Mouse (Mus musculus): ENCODE measurements around the gene Atp5b. TPM values are rescaled to one million over a fixed set of nuclear protein-coding genes. Genes with fewer than 3 reads are reported as not detected.

Atp5b gene
- polyA plus RNA-seq (2015; fragmentation: Nextera tagmentation; extraction: Ambion mirVana), result 1,910 and 2,016 TPM in 2 replicates

- H3K36me3 ChIP-seq, result peaks cover 39% of the 10 kb centered on the region
- peak within 1 kb of the TSS; percentile 80 for H3K4me2 ChIP-seq (replicated peaks)
- peak; percentile 98 for ATAC-seq (ENCODE audit: insufficient number of reproducible peaks, low FRiP score, low TSS enrichment, low read depth)
- peak within 1 kb of the TSS; percentile 69 for H3K4me3 ChIP-seq (replicated peaks)
- H3K27me3 ChIP-seq, result no peaks in the 10 kb centered on the region
- H3K9ac ChIP-seq, result peak within 1 kb of the TSS; percentile 95
- H3K4me1 ChIP-seq, result peaks cover 23% of the 10 kb centered on the region
- under 1% methylated on average over 34 of the region's 34 CpGs for WGBS
- no peaks in the 10 kb centered on the region for H3K9me3 ChIP-seq (replicated peaks)
- peak within 1 kb of the TSS; percentile 80 for H3K27ac ChIP-seq (replicated peaks)
Observed at GRCm38 (mm10) chr10:128082880-128083421, at the start of gene Atp5b. Gene Atp5b (plus strand): TSS chr10:128083273.

GRCm38 (mm10) chr10:128036746-128037425 is 46.2 kb upstream of the Atp5b start:
- Histone ChIP-seq H3K9ac (peak overlapping the region; percentile 100), H3K36me3 (peaks cover 32% of the 10 kb centered on the region), H3K27me3 (no peaks in the 10 kb centered on the region), H3K4me1 (peaks cover 51% of the 10 kb centered on the region), H3K9me3 (replicated peaks) (no peaks in the 10 kb centered on the region), H3K27ac (replicated peaks) (peak overlapping the region; percentile 99), H3K4me3 (replicated peaks) (peak overlapping the region; percentile 96), H3K4me2 (replicated peaks) (peak overlapping the region; percentile 66)
- ATAC-seq (ENCODE audit: insufficient number of reproducible peaks, low FRiP score, low TSS enrichment, low read depth), result 0 out of 2 replicates have a peak, but pooled peaks have one; percentile 13
- 3% methylated on average over 10 of the region's 10 CpGs for WGBS

GRCm38 (mm10) chr10:128037921-128038320 is 45.2 kb upstream of the Atp5b start:
- Histone ChIP-seq H3K27ac (replicated peaks) (0 out of 2 replicates have a peak overlapping the region, but pooled peaks have one; percentile 44), H3K36me3 (peaks cover 40% of the 10 kb centered on the region), H3K9ac (no peak overlapping the region), H3K4me3 (replicated peaks) (peak overlapping the region; percentile 16), H3K4me1 (peaks cover 61% of the 10 kb centered on the region), H3K9me3 (replicated peaks) (no peaks in the 10 kb centered on the region), H3K4me2 (replicated peaks) (peak overlapping the region; percentile 34), H3K27me3 (no peaks in the 10 kb centered on the region)
- no peak for ATAC-seq (ENCODE audit: insufficient number of reproducible peaks, low FRiP score, low TSS enrichment, low read depth)
- 59% methylated on average over 3 of the region's 3 CpGs for WGBS

GRCm38 (mm10) chr10:128039167-128039566 is 43.9 kb upstream of the Atp5b start:
- Histone ChIP-seq H3K9ac (no peak overlapping the region), H3K4me2 (replicated peaks) (peak overlapping the region; percentile 34)

GRCm38 (mm10) chr10:128039858-128040257 is 43.2 kb upstream of the Atp5b start:
- peaks cover 59% of the 10 kb centered on the region for H3K36me3 ChIP-seq
- no peaks in the 10 kb centered on the region for H3K27me3 ChIP-seq
- H3K4me1 ChIP-seq, result peaks cover 77% of the 10 kb centered on the region
- H3K9ac ChIP-seq, result no peak overlapping the region
- no peak overlapping the region for H3K4me2 ChIP-seq (replicated peaks)
- WGBS, result 54% methylated on average over 3 of the region's 3 CpGs
- H3K9me3 ChIP-seq (replicated peaks), result no peaks in the 10 kb centered on the region
- H3K27ac ChIP-seq (replicated peaks), result peak overlapping the region; percentile 3; the same call in 1 of the 2 replicates
- ATAC-seq (ENCODE audit: insufficient number of reproducible peaks, low FRiP score, low TSS enrichment, low read depth), result no peak
- H3K4me3 ChIP-seq (replicated peaks), result no peak overlapping the region

More at GRCm38 (mm10) chr10:128039167-128039566, 43.9 kb upstream of the Atp5b start:
- Histone ChIP-seq H3K4me1 (peaks cover 74% of the 10 kb centered on the region), H3K9me3 (replicated peaks) (no peaks in the 10 kb centered on the region), H3K4me3 (replicated peaks) (no peak overlapping the region), H3K27me3 (no peaks in the 10 kb centered on the region), H3K36me3 (peaks cover 52% of the 10 kb centered on the region), H3K27ac (replicated peaks) (0 out of 2 replicates have a peak overlapping the region, but pooled peaks have one; percentile 3)
- 38% methylated on average over 5 of the region's 5 CpGs for WGBS
- ATAC-seq (ENCODE audit: insufficient number of reproducible peaks, low FRiP score, low TSS enrichment, low read depth), result no peak

GRCm38 (mm10) chr10:128040293-128040692 is 42.8 kb upstream of the Atp5b start:
- no peaks in the 10 kb centered on the region for H3K27me3 ChIP-seq
- no peak for ATAC-seq (ENCODE audit: insufficient number of reproducible peaks, low FRiP score, low TSS enrichment, low read depth)
- no peak overlapping the region for H3K27ac ChIP-seq (replicated peaks)
- no peak overlapping the region for H3K9ac ChIP-seq
- no peak overlapping the region for H3K4me3 ChIP-seq (replicated peaks)
- peaks cover 63% of the 10 kb centered on the region for H3K36me3 ChIP-seq
- H3K4me1 ChIP-seq, result peaks cover 78% of the 10 kb centered on the region
- H3K4me2 ChIP-seq (replicated peaks), result no peak overlapping the region
- WGBS, result 86% methylated on average over 5 of the region's 5 CpGs
- no peaks in the 10 kb centered on the region for H3K9me3 ChIP-seq (replicated peaks)

- Histone ChIP-seq H3K9me3 (replicated peaks) (no peaks in the 10 kb centered on the region), H3K4me1 (peaks cover 78% of the 10 kb centered on the region), H3K4me2 (replicated peaks) (no peak overlapping the region), H3K27ac (replicated peaks) (no peak overlapping the region), H3K9ac (no peak overlapping the region), H3K36me3 (peaks cover 76% of the 10 kb centered on the region), H3K27me3 (no peaks in the 10 kb centered on the region), H3K4me3 (replicated peaks) (no peak overlapping the region)
- 54% methylated on average over 4 of the region's 4 CpGs for WGBS
- no peak for ATAC-seq (ENCODE audit: insufficient number of reproducible peaks, low FRiP score, low TSS enrichment, low read depth)
Observed at GRCm38 (mm10) chr10:128041636-128042035, 41.4 kb upstream of the Atp5b start.

- Histone ChIP-seq H3K36me3 (peaks cover 82% of the 10 kb centered on the region), H3K27ac (replicated peaks) (no peak overlapping the region), H3K27me3 (no peaks in the 10 kb centered on the region), H3K9me3 (replicated peaks) (no peaks in the 10 kb centered on the region), H3K4me1 (peaks cover 71% of the 10 kb centered on the region), H3K4me2 (replicated peaks) (no peak overlapping the region), H3K9ac (no peak overlapping the region), H3K4me3 (replicated peaks) (no peak overlapping the region)
- 86% methylated on average over 3 of the region's 3 CpGs for WGBS
- no peak for ATAC-seq (ENCODE audit: insufficient number of reproducible peaks, low FRiP score, low TSS enrichment, low read depth)
Observed at GRCm38 (mm10) chr10:128042466-128042865, 40.6 kb upstream of the Atp5b start.

- Histone ChIP-seq H3K27me3 (no peaks in the 10 kb centered on the region), H3K9me3 (replicated peaks) (no peaks in the 10 kb centered on the region), H3K4me1 (peaks cover 65% of the 10 kb centered on the region), H3K9ac (no peak overlapping the region), H3K4me2 (replicated peaks) (no peak overlapping the region), H3K4me3 (replicated peaks) (no peak overlapping the region), H3K27ac (replicated peaks) (no peak overlapping the region; the same call in 1 of the 2 replicates), H3K36me3 (peaks cover 89% of the 10 kb centered on the region)
- ATAC-seq (ENCODE audit: insufficient number of reproducible peaks, low FRiP score, low TSS enrichment, low read depth), result no peak
- 59% methylated on average over 3 of the region's 3 CpGs for WGBS
Observed at GRCm38 (mm10) chr10:128043041-128043835, 39.8 kb upstream of the Atp5b start.

- H3K36me3 ChIP-seq, result peaks cover 72% of the 10 kb centered on the region
- H3K9me3 ChIP-seq (replicated peaks), result no peaks in the 10 kb centered on the region
- H3K4me2 ChIP-seq (replicated peaks), result no peak overlapping the region
- H3K9ac ChIP-seq, result no peak overlapping the region
- ATAC-seq (ENCODE audit: insufficient number of reproducible peaks, low FRiP score, low TSS enrichment, low read depth), result no peak
- H3K4me3 ChIP-seq (replicated peaks), result no peak overlapping the region
- WGBS, result 95% methylated on average over 8 of the region's 8 CpGs
- peaks cover 19% of the 10 kb centered on the region for H3K4me1 ChIP-seq
- no peaks in the 10 kb centered on the region for H3K27me3 ChIP-seq
- no peak overlapping the region for H3K27ac ChIP-seq (replicated peaks)
Observed at GRCm38 (mm10) chr10:128048157-128048556, 34.9 kb upstream of the Atp5b start.

GRCm38 (mm10) chr10:128049741-128050140 is 33.3 kb upstream of the Atp5b start:
- ATAC-seq (ENCODE audit: insufficient number of reproducible peaks, low FRiP score, low TSS enrichment, low read depth), result no peak
- H3K4me1 ChIP-seq, result peaks cover 3% of the 10 kb centered on the region; the same call in 1 of the 2 replicates
- H3K36me3 ChIP-seq, result peaks cover 57% of the 10 kb centered on the region

More at GRCm38 (mm10) chr10:128049741-128050140, 33.3 kb upstream of the Atp5b start:
- H3K4me2 ChIP-seq (replicated peaks), result no peak overlapping the region
- H3K27ac ChIP-seq (replicated peaks), result no peak overlapping the region
- H3K4me3 ChIP-seq (replicated peaks), result no peak overlapping the region
- H3K9ac ChIP-seq, result no peak overlapping the region
- 97% methylated on average over 2 of the region's 2 CpGs for WGBS
- no peaks in the 10 kb centered on the region for H3K27me3 ChIP-seq
- no peaks in the 10 kb centered on the region for H3K9me3 ChIP-seq (replicated peaks)

All from embryonic facial prominence, embryonic 15.5 days (tissue).